Mouse (Mus musculus) embryo, embryonic 11 days (tissue): ENCODE data around the gene Nup210.
"Not testable (repeated sequence)": the region's sequence is repeated elsewhere in the genome, so short reads cannot be mapped to it uniquely, and the experiment has no call there.

ENCODE experiments used
- DNase-seq: peaks from one replicate; pipeline ENCODE4 v3.0.0-alpha.2; 2015

The Nup210 gene

DNA sequence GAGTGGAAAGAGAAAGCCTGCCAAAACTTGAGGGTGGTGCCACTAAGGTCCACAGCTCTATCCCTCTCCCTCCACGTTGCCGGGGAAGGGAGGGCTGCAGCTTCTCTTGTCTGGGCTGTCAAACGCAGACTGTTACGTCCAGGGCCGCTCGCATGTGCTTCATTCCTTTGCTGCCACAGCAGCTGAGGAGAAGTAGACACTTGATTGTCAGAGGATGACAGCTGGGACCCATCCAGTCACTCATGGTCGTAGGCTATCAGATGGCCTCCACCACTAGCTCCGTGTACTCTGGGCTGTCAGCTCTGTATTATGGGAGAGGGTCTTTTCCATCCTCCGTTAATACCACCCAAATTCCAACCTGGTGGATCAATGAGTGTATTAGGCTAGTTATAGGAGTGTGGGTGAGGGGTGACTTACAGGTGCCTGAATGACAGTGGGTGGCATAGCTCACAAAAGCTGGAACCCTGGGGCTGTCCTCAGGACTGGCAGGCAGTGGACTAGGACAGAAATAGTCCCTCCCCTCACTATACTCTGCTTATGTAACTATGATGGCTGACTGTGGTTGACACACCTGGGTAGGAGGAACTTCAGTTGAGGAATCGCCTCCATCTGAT is 20.8 kb upstream of the Nup210 start:
- no peak for DNase-seq

DNA sequence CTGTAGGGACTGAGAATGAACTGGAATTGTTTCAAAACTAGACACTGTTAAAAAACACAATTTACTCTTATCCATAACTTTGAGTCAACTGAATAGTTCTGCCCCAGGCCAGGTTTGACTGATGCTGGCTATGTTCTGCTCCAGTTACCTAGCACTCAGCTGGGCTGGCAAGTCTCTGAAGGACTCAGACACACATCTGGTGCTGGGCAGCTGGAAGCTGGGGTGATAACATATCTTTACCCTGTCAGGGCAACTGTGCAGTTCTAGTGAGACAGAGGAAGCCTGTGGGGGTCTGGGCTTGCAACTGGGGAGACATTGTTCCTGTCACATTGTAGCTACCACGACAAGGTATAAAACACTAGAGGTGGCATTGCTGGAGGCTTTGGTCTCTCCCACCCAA is 14.2 kb upstream of the Nup210 start:
- no peak for DNase-seq

DNA sequence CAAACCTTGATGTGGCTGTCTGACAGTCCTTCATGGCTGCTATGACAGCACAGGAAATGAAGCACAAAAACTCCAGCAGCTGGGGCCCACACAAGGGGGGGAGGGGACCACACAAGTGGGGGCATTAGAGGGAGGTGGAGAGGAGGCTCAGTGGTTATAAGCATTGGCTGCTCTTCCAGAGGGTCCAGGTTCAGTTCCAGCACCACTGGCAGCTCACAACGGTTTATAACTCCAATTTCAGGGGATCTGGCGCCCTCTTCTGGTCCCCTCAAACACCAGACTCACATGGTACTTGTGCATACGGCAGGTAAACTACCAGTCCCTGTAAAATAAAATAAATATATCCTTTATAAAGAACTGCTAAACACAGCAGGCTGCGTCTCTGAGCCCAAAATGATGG is 12.4 kb upstream of the Nup210 start:
- DNase-seq, result no peak

DNA sequence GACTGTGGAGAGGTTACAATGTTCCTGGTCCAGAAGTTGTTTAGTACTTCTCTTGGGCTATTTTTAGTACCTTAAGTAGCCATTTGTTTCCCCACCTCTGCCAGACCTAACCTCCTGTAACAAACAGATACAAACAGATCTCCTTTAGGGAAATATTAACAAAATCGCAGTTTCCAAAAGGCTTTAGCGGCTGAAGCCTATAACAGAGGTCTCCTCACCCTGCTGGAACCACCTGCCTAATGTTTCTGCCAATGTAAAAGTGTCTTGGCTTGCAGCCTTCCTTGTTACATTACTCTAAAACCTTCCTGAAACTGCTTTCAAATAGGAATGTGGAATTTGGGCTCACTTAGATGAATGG is 8.6 kb upstream of the Nup210 start:
- no peak for DNase-seq

DNA sequence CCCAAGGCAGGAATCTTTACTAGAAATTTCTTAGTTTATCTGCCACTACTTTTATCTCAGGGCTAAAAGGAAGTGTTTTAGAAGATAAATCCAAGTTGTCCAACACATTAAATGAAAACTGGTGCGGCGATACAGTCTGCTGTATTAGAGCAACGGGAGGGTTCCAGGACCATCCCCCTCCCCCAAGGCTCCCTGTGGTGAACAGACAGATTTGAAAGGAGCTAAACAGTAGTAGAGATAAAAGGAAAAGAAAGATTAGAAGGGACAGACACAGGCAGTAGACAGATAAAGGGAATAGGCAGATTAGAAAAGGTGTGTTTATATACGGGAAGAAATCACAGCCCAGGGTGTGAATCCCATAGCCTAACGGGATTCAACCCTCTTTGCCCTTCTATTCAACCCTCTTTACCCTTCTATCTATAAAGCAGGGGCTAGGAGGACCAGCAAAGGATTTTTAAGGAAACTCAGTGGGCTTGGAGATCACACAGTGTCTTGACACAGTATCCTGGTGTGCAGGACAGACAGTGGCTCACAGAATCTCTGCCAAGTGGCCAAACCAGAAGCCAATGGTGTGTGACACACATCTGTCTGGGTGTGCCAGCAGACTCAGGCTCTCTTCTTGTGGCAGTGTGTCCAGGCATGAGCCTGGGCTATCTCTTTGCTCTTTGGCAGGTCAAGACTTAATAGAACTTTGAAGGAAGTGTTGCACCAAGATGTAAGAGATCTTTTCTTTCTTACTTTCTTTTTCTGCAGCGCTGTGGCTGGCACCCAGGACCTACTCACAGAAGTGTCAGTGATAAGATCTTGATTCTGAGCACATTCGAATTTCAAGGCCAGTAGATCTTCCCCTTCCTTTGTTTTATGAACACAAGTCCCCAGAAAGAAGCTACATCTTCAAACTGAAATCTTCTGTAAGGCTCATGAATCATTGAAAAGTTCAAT is 7.9 kb upstream of the Nup210 start:
- DNase-seq, result no peak

DNA sequence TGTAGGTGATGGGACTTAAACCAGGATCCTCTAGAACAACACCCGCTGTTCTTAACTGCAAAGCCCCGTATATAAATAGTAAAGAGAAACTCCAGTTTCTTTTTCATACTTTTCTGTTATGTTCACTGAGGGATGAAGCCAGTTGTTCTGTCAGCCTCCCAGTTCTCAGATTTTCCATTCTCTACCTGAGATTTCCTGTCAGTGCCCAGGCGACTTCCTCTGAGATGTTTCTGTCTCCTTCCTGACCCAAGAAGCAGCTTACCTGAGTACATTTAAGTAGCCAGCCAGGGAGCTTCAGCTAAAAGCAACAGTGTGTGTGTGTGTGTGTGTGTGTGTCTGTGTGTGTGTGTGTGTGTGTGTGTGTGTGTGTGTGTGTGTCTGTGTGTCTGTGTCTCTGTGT is 6.8 kb upstream of the Nup210 start:
- no peak for DNase-seq

DNA sequence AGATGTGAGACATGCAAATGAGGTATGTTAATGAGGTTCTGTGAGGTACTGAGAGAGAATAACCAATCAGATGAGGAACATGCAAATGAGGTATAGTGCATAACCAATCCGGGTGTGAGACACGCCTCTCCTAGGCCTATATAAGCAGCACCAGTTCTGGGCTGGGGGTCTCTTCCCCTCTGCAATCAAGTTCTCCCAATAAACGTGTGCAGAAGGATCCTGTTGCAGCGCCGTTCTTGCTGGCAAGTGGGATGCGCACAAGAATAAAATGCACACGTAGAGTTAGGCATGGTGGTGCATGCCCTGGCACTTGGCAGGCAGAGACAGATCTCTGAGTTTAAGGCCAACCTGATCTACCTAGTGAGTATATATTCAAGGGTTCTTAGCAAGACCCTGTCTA is 4.5 kb upstream of the Nup210 start:
- not testable (repeated sequence) for DNase-seq

DNA sequence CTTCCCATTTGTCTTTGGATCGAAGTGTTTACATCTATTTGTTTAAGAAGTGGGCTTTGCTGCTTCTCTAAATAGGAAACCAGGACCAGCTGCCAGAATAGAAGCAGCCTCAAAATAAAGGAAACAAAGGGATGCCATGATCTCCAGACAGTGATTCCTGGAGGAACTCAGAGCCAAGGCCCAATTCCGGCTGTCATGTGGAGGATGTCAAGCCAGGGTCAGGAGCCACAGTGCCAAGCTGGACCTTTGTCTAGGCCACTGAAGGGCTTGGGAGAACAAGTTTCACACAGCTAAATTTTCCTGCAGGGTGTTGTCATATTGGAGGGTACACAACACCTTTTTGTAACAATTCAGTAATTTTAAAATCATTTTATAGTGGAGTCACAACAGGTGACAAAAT is 3.6 kb upstream of the Nup210 start:
- DNase-seq, result no peak

DNA sequence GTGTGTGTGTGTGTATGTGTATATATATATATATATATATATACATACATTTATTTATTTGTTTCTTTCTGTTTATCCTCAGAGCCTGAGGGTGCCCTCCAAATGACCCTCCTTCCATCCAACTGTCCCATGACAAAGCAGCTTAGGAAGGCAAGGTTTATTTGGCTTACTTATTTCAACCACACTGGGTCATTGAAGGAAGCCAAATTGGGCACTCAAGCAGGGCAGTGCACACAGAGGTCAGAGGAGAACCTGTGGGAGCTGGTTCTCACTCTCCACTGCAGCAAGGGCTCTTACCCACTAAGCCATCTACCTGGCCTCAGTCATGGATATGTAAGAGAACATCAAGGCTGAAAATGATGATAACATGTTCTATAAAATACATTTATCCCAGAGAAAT is 1.9 kb upstream of the Nup210 start:
- no peak for DNase-seq

DNA sequence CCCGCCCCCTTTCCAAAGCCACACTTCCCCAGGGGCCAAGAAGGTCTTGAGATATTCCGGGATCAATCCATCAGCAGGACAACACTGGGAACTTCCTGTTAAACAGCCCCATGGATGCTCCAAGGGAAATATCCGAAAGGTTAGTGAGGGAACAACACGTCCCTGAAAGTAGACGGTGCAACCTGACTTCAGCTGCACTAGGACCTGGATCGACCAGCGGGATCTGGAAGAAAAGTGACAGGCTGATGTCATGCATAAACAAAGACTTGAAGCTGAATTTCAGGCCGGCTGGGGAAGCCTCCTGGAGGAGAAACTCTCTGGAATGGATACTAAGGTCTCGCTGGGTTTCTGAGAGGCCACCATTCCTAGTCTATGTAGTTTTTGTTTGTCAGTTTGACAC is 520 bp upstream of the Nup210 start:
- no peak for DNase-seq

DNA sequence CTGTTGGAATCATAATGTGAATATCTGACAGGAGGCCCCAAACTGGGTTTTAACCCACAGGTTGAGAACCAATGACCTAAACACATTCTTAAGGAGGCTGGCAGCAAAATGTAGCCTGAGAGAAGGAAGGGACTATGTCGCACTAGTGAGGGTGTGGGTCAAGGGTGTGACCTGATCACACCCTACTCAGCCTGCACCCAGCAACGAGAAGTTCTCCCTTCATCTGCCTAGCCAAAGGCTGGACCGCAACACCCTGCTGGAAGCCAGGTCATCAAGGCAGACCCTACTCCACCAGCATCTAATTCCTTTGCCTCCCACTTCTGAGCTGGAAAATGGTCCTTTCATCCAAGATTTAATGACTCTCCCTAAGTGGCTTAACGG is 776 bp downstream of the Nup210 start:
- no peak for DNase-seq

DNA sequence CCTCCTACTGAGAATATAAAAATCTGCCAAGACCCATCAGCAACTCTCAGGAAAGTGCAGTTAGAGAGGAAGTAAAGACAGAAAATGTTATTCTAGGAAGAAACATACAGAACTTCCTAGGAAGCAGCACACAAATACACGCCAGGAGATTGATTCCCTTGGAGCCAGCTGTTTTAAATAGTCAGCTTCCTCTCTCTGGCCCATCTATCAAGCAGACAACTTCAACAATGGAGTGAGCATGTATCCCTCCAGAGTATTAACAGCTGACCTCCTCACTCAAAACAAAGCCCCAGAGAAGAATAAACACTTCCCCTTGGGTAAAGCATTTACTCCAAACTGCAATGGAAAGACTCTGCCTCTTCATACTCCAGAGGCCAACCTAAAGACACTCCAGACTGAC is 1.5 kb downstream of the Nup210 start:
- peak; percentile 31 for DNase-seq

DNA sequence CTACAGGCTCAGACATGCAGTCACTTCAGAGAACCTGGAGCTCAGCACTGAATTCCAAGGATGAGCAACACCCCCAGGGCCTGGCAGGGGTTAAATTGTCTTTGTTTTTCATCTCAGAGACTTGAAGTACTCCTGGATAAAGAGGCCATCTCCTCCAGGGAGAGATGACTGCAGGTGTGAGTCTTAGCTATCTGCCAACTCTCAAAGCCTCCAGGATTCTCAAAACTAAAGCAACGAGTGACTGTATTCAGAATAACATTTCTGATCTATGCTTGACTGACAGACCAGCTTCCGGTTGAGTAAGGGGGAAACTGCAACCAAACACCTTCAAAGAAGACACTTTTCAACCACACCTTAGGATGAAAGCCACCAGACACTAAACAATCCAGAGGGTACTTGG is 1.9 kb downstream of the Nup210 start:
- no peak for DNase-seq

DNA sequence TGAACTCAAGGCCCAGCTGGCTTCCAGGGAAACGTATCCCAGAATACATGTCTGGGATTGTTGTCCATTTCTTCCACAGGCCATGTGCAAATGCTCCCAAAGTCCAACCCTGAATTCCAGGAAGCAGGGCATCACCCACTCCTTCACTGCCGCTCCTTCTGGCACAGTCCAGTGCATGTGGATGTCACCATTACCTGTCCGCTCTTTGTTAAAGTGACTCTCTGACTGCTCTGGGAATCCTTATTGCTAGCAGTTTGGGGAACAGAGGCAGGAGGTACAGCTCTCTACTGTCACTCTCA is 4.7 kb downstream of the Nup210 start:
- DNase-seq, result no peak

DNA sequence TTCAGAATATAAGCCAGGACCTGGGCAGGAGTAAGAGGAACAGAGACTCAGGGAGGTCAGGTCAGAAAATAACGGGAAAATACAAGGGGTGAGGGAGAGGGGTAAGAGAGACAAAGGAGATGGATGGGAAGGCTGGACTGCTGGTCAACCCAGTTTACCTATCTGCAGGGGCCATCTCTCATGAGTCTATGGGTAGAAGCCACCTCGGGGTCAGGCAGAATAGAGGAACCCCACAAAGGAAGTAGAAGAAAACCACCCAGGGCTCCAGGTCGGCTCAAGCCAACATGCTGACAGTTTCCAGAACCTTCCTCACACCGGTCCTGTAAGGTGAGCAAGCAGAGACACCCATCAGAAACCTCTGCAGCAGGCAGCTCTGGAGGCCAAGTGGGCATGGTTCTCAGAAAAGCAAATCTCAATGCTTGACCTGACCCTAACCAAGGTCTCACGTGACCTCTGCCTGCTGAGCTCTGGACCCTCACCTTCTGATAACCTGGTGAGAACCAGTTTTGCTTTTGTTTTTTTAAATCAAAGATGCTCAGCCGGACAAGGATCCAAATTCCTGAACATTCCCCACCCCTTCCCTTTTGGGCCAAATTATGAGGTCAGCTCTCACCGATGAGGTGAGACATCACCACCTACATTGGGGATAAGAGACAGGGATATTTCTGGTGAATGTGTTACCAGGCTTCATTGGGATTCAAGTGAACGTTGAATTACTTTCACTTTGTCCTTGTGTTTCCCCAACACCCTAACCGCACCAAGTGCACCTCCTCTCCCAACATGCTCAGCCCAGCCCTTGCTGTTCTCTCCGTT is 5.3 kb downstream of the Nup210 start:
- DNase-seq, result no peak

DNA sequence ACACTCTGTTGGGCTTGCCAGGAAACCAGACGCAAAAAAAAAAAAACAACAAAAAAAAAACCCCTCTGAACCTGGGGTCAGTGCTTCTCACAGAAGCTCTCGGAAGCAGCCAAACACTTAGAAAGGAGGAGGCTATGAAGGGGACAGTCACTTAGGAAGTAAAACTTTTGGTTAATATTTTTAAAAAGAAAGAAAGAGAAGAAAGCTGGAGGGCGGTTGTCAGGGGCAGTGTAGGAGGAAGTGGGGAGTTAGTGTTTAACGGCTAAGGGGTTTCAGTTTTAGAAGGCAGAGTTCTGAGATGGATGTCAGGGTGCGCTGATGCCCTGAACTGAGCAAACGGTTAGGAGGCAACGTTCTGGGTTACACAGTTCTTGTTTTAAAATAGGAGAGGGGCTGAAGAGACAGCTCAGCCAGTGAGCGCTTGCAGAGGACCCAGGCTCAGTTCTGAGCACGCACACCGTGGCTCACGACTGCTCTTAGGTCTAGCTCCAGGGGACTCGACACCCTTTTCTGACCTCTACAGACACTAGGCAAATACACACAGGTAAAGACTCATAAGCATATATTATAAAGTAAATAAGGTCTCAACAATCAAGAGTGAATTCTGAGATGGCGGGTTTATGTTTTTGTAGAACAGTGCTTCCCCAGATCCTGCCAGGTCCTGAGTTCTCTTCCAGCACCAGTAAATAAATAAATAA is 6.2 kb downstream of the Nup210 start:
- DNase-seq, result no peak

DNA sequence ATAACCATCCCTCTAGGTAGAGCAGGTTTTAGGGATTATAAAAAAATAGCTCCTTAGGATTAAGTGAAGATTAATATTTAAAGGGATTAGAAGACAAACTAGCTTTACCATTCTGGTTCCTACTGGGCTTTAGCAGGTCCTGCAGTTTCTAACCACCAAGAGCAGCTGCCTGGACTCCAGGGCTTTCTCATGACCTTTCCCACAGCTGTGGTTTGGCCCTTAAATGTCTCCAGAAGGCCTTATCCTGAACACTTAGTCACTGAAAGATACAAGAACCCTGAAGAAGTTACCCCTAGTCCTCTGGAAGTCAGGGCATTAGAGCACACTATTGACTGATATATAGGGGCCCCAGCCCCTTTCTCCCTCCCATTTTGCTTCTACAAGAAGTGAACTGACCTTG is 7.1 kb downstream of the Nup210 start:
- no peak for DNase-seq

DNA sequence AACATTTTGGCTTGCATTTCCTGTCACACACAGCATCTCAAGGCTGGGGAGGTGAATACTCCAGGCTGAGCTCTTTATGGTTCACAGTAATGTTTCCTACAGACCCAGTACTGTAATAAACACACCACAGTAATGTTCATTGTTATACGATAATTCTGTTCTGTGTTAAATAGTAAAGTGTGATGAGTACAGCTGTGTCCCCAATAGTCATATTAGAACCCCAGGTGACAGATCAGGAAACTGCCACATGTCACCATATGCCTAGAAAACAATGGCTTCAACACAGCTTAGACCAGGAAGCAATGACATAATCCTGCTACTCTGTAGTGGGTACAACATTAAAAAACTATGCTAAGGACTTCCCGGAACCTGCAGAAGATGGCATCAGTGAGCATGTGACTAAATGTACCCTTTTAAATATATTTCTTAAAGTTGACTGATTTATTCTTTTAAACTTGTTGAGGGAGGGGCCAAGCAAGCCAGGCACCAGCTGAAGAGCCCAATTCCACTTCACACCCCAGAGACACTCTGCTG is 7.6 kb downstream of the Nup210 start:
- no peak for DNase-seq

DNA sequence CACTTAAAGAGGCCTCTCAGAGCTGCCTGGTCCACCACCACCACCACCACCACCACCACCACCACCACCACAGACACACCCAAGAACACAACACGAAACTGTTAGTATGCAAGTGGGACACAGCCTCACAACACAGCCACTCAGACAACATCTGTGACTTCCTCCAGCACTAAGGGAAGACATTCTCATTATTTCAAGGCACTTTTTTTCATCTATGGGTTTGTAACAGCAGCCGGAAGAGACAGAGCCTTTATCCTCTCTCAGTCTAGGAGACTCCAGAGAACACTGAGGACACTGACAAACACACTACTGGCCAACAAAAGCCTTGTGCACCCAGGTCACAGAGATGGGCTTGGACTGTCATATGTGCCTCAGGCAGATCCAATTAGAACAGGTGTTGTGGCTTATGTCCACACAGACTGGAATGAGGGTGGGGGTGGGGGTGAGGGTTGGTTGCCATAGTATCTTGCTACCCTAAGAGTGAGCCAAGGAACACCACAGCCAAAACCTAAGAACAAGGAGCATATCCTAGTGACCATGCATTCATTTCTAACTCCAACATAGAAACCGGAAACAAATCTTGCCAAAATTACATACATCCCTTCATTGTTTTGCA is 8.2 kb downstream of the Nup210 start:
- no peak for DNase-seq

DNA sequence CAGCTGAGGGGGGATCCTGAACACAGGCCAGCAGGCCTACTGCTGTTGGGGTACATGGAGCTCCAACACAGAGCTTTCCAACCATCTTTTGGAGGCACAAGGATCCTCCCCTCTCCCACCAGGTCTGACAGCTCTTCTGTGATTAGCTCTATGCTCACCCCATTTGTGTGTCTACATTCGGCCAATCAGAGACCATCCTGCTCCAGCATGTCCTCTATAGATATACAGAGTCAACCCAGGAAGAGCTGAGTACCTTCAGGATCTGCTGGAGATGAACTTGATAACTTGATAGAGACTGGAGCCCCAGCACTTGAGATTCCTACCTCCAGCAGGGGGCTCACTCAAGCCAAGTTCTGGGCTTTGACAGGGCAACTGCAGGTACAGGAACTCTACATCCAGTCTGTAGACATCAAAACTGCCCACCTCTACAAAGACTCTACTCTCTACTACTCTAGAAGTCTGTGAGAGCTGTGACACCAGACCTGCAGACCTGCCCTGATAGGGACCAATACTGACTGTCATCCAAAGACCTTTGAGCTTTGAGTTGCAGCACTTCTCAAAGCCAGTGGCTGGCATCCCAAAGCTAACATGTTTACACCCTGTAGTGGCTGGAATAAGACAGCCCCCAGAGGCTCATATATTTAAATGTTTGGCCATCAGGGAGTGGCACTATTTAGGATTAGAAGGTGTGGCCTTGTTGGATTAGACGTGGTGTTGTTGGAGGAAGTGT is 11.1 kb downstream of the Nup210 start:
- DNase-seq, result no peak

DNA sequence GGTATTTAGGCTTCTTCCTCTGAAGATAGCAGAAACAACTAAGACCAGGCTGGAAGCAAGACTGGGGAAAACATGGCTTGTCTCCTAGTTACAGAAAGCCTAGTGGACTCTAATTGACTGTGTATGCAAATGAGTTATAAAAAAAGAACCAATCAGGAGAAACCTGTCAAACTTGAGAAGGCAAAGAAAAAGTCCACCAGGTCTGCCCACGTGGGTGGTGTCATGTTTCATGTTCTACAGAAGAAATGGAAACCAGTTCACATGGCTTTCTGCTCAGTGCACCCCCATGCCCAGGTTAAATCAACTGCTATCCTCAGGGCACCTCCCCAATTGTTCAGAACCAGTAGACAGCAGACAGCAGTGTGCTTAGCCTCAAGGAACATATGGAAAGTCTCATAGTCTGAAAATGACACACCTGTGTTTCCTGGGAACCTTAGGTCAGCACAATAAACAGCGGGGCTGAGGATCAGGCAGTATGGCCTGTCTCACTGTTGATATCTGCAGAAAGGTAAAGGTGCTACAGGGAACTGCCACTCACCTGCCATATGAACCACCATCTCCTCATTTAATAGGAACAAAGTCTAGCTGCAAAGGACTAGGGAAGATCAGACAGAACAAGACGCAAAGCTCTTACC is 11.7 kb downstream of the Nup210 start:
- DNase-seq, result peak; percentile 79

DNA sequence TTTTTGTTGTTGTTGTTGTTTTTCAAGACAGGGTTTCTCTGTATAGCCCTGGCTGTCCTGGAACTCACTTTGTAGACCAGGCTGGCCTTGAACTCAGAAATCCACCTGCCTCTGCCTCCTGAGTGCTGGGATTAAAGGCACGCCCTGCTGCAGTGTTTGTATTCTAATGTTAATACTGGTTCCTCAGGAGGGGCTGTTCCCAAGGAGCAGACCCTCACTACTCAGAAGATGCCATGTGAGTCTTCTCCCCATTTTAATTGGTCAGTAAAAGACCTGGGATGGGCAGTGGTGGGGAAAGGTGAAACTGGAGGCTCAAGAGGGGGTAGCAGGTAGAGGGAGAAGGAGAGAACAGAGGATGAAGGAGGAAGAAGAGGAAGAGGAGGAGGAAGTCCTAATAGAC is 13.2 kb downstream of the Nup210 start:
- DNase-seq, result not testable (repeated sequence)
